Mouse (Mus musculus) midbrain, embryonic 10.5 days (tissue): ENCODE results near the gene Tbcc. TPM values are rescaled to one million over a fixed set of nuclear protein-coding genes. Genes with fewer than 3 reads are reported as not detected.

Experiments used
- DNase-seq: peaks from one replicate; pipeline ENCODE4 v3.0.0-alpha.2; 2017; ENCODE audit warnings: low spot score
- H3K27ac ChIP-seq: fragments of 300-500 bp; sonication (generic); replicated peaks from 2 replicates; pipeline ENCODE4 v1.5.1; 2016; ENCODE audit warnings: mild to moderate bottlenecking
- H3K27me3 ChIP-seq: fragments of 300-500 bp; sonication (generic); 2 replicates; pipeline ENCODE4 v1.6.1; 2016; ENCODE audit warnings: low read depth, mild to moderate bottlenecking; ENCODE audit not compliant: poor library complexity, severe bottlenecking
- H3K36me3 ChIP-seq: fragments of 300-500 bp; sonication (generic); 2 replicates; pipeline ENCODE4 v1.6.1; 2016; ENCODE audit warnings: mild to moderate bottlenecking, moderate library complexity
- H3K4me1 ChIP-seq: fragments of 300-500 bp; sonication (generic); 2 replicates; pipeline ENCODE4 v1.6.1; 2016
- H3K4me3 ChIP-seq: fragments of 300-500 bp; sonication (generic); 2 replicates; pipeline ENCODE4 v1.5.1; 2016; ENCODE audit warnings: mild to moderate bottlenecking, moderate library complexity
- H3K9me3 ChIP-seq: fragments of 300-500 bp; sonication (generic); replicated peaks from 2 replicates; pipeline ENCODE4 v1.6.1; 2016; ENCODE audit warnings: mild to moderate bottlenecking
- WGBS: fragments of 180-500 bp; shearing (Covaris S2); methylation state at CpG from one replicate; pipeline ENCODE4 v1.1.7; 2016; 5-methylcytosine and 5-hydroxymethylcytosine counted together
- polyA plus RNA-seq: library from polyadenylated mRNA; unstranded; fragments of >200 nt; fragmentation: Nextera tagmentation; extraction: Ambion mirVana; gene quantifications from 2 replicates; pipeline ENCODE4 v1.2.1, GENCODE M21; 2016

Tbcc gene
- polyA plus RNA-seq, 1 experiment from 2014 or later, result 55.9 TPM

DNA sequence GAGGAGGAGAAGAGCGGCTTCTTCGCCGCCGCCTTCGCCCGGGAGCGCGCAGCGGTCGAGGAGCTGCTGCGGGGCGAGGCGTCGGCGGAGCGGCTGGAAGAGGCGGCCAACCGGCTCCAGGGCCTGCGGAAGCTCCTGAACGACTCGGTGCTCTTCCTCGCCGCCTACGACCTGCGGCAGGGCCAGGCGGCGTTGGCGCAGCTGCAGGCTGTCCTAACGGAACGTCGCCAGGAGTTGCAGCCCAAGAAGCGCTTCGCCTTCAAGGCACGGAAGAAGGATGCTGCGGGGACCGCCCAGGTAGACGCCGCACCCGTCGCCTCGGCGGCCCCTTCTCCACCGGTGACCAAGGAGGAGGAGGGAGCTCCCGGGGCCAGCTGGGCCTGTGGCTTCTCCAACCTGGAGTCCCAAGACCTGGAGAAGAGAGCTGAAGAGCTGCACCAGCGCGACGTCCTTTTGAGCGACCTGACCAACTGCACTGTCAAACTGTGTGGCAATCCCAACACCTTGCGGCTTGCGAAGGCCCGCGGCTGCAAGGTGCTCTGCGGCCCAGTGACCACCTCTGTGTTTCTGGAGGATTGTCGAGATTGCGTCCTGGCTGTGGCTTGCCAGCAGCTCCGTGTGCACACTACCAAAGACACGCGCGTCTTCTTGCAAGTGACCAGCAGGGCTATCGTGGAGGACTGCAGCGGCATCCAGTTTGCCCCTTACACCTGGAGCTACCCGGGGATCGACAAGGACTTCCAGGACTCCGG is 535 bp downstream of the Tbcc start:
- peaks cover 42% of the 10 kb centered on the region for H3K4me1 ChIP-seq
- H3K4me3 ChIP-seq, result peak overlapping the region; percentile 71
- WGBS, result 3% methylated on average over 64 of the region's 64 CpGs
- peak overlapping the region; percentile 94 for H3K27ac ChIP-seq
- DNase-seq, result no peak
- no peaks in the 10 kb centered on the region for H3K9me3 ChIP-seq
- peaks cover 22% of the 10 kb centered on the region for H3K36me3 ChIP-seq
- no peaks in the 10 kb centered on the region for H3K27me3 ChIP-seq

DNA sequence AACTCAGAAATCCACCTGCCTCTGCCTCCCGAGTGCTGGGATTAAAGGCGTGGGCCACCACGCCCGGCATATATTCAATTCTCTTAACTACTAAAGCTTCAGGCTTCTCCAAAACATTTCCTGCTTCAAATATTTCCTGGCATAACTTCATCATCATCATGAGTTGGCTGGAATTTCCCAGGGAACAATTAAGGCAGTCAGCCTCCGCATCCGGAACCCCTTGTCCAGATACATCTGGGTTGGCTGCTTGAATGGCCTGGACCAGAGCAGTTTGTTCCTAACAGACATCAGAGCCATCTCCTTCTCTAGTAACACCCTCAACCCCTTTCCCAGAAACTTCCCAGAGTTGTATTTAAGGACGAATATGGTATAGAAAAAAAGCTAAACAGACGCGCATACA is 4.9 kb downstream of the Tbcc start:
- no peaks in the 10 kb centered on the region for H3K27me3 ChIP-seq
- no peak overlapping the region for H3K4me3 ChIP-seq
- no peak for DNase-seq
- H3K36me3 ChIP-seq, result peaks cover 22% of the 10 kb centered on the region
- WGBS, result 96% methylated on average over 9 of the region's 9 CpGs
- H3K9me3 ChIP-seq, result no peaks in the 10 kb centered on the region
- H3K27ac ChIP-seq, result no peak overlapping the region
- peaks cover 31% of the 10 kb centered on the region for H3K4me1 ChIP-seq

DNA sequence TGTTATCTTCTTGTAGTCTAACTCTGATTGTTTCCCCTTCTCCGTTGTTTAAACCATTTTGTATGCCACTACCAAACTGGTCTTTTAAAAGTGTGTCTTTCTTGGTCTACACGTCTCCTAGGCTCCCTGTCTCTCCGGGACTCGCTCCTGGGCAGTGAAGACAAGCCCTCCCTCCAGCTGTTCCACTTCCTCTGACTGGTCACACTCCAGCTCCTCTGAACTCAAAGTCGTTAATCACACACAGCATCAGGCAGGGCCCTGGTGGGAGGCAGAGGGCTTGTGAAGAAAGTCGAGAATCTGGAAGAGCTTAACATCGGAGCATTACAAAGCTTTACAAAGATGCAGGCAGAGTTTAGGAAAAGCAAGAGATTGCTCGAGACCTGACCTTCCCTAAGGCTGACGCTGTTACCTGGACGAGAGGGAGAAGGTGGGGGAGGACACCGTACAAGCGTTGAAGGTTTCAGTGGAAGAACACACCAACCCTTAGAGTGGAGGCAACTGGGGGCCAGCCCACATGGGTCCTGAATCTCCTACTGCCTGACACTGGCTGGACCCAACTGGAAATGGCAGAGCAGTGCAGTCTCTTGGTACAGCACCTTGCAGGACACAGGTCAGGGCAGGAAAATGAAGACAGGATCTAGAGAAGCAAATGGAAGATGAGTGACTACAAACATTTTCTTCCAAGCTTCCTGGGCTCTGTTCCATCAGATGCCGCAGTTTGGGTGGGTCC is 6.9 kb downstream of the Tbcc start:
- peaks cover 18% of the 10 kb centered on the region for H3K36me3 ChIP-seq
- WGBS, result 52% methylated on average over 13 of the region's 13 CpGs
- H3K4me3 ChIP-seq, result no peak overlapping the region
- DNase-seq, result no peak
- H3K4me1 ChIP-seq, result peaks cover 17% of the 10 kb centered on the region
- no peak overlapping the region for H3K27ac ChIP-seq
- no peaks in the 10 kb centered on the region for H3K9me3 ChIP-seq
- H3K27me3 ChIP-seq, result no peaks in the 10 kb centered on the region

DNA sequence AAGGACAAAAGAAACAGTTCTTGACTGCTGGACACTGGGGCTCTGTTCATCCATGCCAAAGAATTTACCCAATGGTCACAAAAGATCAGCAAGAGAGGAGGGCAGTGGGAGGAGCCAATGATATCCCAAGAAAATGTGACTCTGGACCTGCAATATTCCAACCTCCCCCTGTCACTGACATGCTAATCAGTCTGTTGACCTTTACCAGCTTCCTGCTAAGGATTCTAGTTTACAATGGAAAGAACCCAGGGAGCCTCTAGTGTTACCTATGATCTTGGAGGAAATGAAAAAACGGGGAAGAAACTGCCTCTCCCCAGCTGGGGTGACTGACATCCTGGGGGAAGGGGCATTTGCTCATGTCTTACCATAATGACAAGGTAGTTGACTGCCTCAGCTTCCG is 10.5 kb downstream of the Tbcc start:
- WGBS, result 65% methylated on average over 2 of the region's 2 CpGs
- Histone ChIP-seq H3K27me3 (no peaks in the 10 kb centered on the region), H3K36me3 (no peaks in the 10 kb centered on the region), H3K4me3 (no peak overlapping the region), H3K27ac (no peak overlapping the region), H3K4me1 (peaks cover 8% of the 10 kb centered on the region), H3K9me3 (no peaks in the 10 kb centered on the region)
- DNase-seq, result no peak

DNA sequence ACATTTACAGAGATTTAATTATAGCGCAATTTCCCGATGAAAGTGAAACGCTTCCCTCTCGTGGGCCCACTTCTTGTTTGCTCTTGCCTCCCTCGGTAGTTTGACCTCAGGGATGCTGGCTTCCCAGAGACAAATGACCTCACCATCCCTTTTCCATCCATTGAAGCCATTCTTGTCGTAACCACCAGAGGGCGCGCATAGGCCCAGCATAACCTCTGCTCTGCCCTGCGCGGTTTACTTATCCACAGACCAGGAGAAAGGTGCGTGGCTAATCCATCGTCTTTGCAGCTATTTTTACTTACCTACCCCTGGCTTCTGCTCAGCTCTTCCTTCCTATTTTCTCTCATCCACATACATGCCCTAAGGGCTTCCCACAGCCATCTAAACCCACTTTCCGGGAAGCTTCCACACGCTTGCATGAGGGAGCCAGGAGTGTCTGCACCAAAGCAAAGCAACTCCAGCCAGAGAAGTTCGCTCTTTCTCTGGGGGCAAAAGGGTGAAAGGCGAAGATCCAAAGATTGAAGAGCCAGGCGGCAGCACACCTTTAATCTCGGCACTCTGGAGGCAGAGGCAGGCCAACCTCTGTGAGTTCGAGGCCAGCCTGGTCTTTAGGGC is 13.5 kb downstream of the Tbcc start:
- Histone ChIP-seq H3K36me3 (no peaks in the 10 kb centered on the region), H3K27ac (0 out of 2 replicates have a peak overlapping the region, but pooled peaks have one; percentile 46), H3K27me3 (no peaks in the 10 kb centered on the region), H3K4me3 (no peak overlapping the region), H3K4me1 (peaks cover 4% of the 10 kb centered on the region), H3K9me3 (no peaks in the 10 kb centered on the region)
- 25% methylated on average over 19 of the region's 19 CpGs for WGBS
- DNase-seq, result peak; percentile 83

DNA sequence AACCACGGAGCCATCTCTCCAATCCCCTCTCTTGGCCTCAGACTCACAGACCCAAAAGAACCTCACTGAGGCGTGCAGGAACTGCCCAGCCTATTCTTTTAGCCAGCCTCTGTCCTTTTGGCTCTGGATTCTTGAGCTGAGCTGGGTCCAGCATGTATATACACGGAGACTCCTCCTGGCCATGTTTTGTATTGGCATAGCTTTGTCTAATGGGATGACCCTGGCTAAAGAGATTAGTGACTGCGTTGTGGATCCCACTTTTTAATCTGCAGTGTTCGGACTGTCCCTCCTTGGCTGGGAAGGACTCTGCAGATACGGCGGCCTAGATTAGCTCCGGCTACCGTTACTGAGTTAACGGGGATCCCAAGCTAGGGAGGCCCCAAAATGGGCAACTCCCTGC is 19.7 kb downstream of the Tbcc start, which contains the start of gene Prph2:
TSS of gene Prph2 (plus strand) at position 274 of the 400 bp plus-strand sequence.
- Histone ChIP-seq H3K4me1 (peaks cover 26% of the 10 kb centered on the region), H3K27ac (no peak within 1 kb of the TSS), H3K36me3 (no peaks in the 10 kb centered on the region), H3K27me3 (no peaks in the 10 kb centered on the region), H3K4me3 (no peak within 1 kb of the TSS), H3K9me3 (no peaks in the 10 kb centered on the region)
- 81% methylated on average over 10 of the region's 10 CpGs for WGBS
- DNase-seq, result no peak

DNA sequence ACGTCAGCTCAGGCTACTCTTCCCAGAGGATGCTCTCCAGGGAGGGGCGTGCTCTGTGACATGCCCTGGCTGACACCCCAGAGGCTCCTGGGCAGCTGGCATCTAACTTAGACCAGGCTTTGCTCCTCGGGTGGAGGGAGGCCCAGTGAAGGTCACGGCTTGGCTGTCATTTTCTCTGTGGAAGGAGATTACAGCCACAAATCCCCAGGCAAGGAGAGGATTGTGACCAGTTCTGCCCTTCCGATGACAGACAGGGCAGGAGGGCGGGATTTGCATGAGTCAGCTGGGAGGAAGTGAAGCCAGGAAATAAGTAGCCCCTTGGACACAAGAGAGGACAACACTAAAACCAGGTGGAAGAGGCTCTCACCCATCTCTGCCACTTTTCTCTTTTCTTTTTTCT is 21.8 kb downstream of the Tbcc start:
- H3K4me3 ChIP-seq, result no peak overlapping the region
- DNase-seq, result no peak
- H3K4me1 ChIP-seq, result peaks cover 34% of the 10 kb centered on the region
- 41% methylated on average over 6 of the region's 6 CpGs for WGBS
- H3K36me3 ChIP-seq, result no peaks in the 10 kb centered on the region
- H3K27me3 ChIP-seq, result no peaks in the 10 kb centered on the region
- no peaks in the 10 kb centered on the region for H3K9me3 ChIP-seq
- H3K27ac ChIP-seq, result 0 out of 2 replicates have a peak overlapping the region, but pooled peaks have one; percentile 29

DNA sequence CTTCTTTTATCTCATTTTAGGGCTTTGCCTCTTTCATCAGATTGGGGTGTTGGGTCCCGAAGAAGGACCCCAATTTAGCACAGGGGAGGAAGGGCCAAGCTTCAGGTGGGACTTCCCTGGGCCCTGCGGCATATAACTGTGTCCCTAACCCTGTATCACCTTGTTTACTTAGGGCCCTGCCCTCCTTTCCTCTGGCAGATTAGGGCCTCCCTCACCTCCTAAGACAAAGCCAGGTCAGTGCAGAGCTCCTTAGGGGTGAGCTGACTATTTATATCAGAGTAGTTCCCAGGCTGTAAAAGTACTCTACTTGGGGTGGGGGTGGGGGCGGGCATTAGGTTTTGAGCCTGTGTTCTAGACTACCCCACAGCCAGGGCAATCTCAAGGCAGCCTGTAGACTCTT is 24.6 kb downstream of the Tbcc start:
- no peak for DNase-seq
- 59% methylated on average over 3 of the region's 3 CpGs for WGBS

DNA sequence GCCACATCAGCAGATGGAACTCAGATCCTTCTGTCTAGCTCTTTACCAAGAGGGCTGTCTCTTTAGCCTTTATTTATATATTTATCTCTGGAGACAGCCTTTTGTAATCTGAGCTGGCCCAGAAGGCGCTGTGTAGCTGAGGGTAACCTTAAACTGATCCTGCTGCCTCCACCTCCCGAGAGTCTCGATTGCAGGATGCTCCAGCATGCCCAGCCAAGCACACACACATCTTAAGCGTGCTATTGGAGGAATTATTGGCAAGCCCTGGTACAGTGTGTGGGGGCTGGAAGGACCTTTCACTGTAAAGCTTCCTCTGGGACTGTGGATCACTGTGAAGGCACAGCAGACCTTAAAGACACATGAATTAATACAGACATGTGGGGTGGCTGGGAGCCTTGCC is 28.5 kb downstream of the Tbcc start:
- H3K4me1 ChIP-seq, result peaks cover 33% of the 10 kb centered on the region
- H3K36me3 ChIP-seq, result no peaks in the 10 kb centered on the region
- H3K9me3 ChIP-seq, result no peaks in the 10 kb centered on the region
- DNase-seq, result no peak
- H3K27ac ChIP-seq, result no peak overlapping the region
- no peaks in the 10 kb centered on the region for H3K27me3 ChIP-seq
- H3K4me3 ChIP-seq, result no peak overlapping the region
- 49% methylated on average over 4 of the region's 4 CpGs for WGBS

More for the DNA sequence above, 24.6 kb downstream of the Tbcc start:
- H3K9me3 ChIP-seq, result no peaks in the 10 kb centered on the region
- peaks cover 46% of the 10 kb centered on the region for H3K4me1 ChIP-seq
- no peaks in the 10 kb centered on the region for H3K27me3 ChIP-seq
- no peak overlapping the region for H3K4me3 ChIP-seq
- no peaks in the 10 kb centered on the region for H3K36me3 ChIP-seq
- 0 out of 2 replicates have a peak overlapping the region, but pooled peaks have one; percentile 9 for H3K27ac ChIP-seq

DNA sequence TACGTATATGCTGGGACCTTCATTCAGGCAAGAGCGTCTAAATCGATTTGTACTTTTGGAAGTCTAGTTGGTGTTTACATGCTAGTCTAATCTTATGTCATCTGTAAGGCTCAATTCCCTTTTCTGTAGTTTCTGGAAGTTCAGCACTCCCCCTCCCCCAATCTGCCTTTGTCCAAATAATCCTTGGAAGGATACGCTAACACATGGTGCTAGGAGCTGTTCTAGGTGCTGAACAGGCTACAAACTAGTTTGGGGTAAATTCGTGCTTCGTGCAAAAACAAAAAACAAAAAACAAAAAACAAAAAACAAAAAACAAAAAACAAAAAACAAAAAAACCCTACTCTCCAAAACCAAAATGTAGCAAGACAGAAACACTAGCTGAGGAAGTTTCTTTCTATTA is 30.4 kb downstream of the Tbcc start:
- Histone ChIP-seq H3K9me3 (no peaks in the 10 kb centered on the region), H3K36me3 (no peaks in the 10 kb centered on the region), H3K27ac (no peak overlapping the region), H3K27me3 (no peaks in the 10 kb centered on the region), H3K4me1 (peaks cover 20% of the 10 kb centered on the region; the same call in 1 of the 2 replicates), H3K4me3 (no peak overlapping the region)
- WGBS, result 66% methylated on average over 6 of the region's 6 CpGs
- no peak for DNase-seq

DNA sequence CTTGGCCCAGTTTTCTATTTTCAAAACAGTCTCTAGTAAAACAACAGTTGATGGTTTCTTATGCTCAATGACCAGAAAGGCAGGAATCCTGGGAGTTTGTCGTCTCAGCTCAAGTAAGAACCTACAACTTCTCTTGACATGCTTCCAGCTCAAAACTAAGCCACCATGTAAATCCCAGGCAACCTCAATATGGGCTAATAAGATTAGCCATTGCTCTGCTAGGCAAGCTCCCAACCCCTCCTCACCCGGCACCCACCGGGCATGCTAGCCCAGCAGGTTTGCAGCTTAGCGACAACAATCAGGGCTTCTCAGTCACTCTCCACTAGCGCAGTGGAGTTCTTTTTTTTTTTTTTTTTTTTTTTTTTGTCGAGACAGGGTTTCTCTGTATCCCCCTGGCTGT is 35.7 kb downstream of the Tbcc start:
- Histone ChIP-seq H3K4me1 (peaks cover 9% of the 10 kb centered on the region; the same call in 1 of the 2 replicates), H3K27ac (no peak overlapping the region), H3K4me3 (no peak overlapping the region), H3K27me3 (no peaks in the 10 kb centered on the region), H3K9me3 (no peaks in the 10 kb centered on the region), H3K36me3 (peaks cover 36% of the 10 kb centered on the region)
- DNase-seq, result no peak
- 48% methylated on average over 6 of the region's 6 CpGs for WGBS

DNA sequence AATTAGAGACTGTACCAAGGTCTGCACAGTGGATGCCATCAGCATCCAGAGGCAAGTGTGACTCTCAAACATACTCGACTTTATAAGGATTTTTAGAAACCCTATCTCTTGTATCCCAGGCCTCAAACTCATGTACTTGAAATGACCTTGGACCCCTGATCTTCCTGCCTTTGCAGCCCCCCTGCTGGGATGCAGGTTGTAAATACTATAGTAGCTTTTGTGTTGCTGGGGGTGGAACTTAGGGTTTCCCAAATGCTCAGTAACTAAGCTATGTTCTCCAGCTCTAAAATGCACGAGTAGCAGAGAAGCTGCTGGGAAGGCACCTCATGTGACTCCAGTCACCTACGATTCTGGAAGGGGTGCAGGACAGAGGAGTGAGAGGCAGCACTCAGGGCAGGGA is 36.5 kb downstream of the Tbcc start:
- Histone ChIP-seq H3K4me1 (peaks cover 9% of the 10 kb centered on the region; the same call in 1 of the 2 replicates), H3K27ac (no peak overlapping the region), H3K9me3 (no peaks in the 10 kb centered on the region), H3K36me3 (peaks cover 44% of the 10 kb centered on the region), H3K4me3 (no peak overlapping the region), H3K27me3 (no peaks in the 10 kb centered on the region)
- no peak for DNase-seq
- 80% methylated on average over 3 of the region's 3 CpGs for WGBS

DNA sequence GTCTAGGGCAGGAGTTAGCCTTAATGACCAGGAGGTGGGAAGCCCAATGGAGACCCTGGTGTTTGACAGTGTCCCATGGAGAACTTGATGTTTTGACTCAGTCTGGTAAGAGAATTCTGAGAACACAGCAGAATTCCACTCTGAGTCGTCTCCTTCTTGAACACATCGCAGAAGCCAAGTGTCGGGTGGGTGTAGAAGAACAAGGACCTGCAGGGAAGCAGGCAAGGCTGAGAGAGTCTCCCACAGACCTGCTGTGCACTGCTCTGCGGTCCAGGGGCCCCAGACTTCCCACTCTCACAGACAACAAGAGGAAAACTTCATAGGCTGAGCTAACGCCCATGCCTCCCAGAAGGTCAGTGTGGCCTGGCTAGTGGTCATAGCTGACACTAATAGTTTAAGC is 37.3 kb downstream of the Tbcc start:
- Histone ChIP-seq H3K27me3 (no peaks in the 10 kb centered on the region), H3K36me3 (peaks cover 52% of the 10 kb centered on the region), H3K4me3 (no peak overlapping the region), H3K4me1 (peaks cover 8% of the 10 kb centered on the region; the same call in 1 of the 2 replicates), H3K9me3 (no peaks in the 10 kb centered on the region), H3K27ac (no peak overlapping the region)
- DNase-seq, result no peak
- 94% methylated on average over 5 of the region's 5 CpGs for WGBS
